In the genomic region with DNA sequence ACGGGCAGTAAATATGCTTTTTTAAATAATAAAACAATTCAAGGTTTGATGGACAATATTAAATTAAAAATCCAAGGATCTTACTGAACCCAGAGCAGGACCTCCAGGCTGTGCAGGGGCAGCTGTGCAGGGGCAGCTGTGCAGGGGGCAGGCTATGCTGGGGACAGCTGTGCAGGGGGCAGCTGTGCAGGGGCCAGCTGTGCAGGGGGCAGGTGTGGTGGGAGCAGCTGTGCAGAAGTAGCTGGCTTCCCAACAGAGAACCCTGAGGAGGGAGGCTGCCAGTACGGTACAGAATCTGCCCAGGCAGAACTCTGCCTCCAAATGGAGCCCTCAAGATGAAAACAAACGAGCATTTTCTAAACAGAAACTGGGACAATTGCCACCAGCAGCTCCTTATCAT, we compare ENCODE assay signal across 21 mouse cellular contexts. TPM values are rescaled to one million over a fixed set of nuclear protein-coding genes. Genes with fewer than 3 reads are reported as not detected.
"Had no signal": no experiment of that assay in that cellular context is flagged by ENCODE, and none has a peak within 500 bp of the region (broad histone marks: within the 10 kb centered on the region; RNA-seq: fewer than 3 reads in every experiment).

No protein-coding gene starts in this region.

- H3K36me3 ChIP-seq: liver, embryonic 13.5 days; lung, embryonic 15.5 days; midbrain, embryonic 15.5 days; stomach, embryonic 15.5 days had no signal

- H3K9me3 ChIP-seq: lung, embryonic 15.5 days; midbrain, embryonic 15.5 days; stomach, embryonic 15.5 days had no signal

- H3K4me3 ChIP-seq: liver, embryonic 13.5 days; lung, embryonic 15.5 days; megakaryocyte, embryonic 14.5 days; midbrain, embryonic 15.5 days; stomach, embryonic 15.5 days had no signal

- H3K9ac ChIP-seq: liver, embryonic 13.5 days; liver, postnatal 0 days; lung, embryonic 15.5 days; midbrain, embryonic 15.5 days; stomach, embryonic 15.5 days had no signal

- ATAC-seq: liver, postnatal 0 days; midbrain, embryonic 15.5 days had no signal

- DNase-seq: kidney, adult 8-10 months; kidney, postnatal 25 days; liver; liver, embryonic 13.5 days; liver, postnatal 0 days; lung, postnatal 14 days; right cerebral cortex, postnatal 14 days; thymus, adult 2 months; thymus, postnatal 25 days had no signal

- H3K4me2 ChIP-seq: liver, embryonic 13.5 days; lung, embryonic 15.5 days; midbrain, embryonic 11.5 days; midbrain, embryonic 15.5 days; stomach, embryonic 15.5 days had no signal

- H3K27me3 ChIP-seq: liver, embryonic 13.5 days; lung, embryonic 15.5 days; midbrain, embryonic 15.5 days; stomach, embryonic 15.5 days had no signal

- H3K4me1 ChIP-seq: midbrain, embryonic 15.5 days; stomach, embryonic 15.5 days had no signal

- H3K27ac ChIP-seq: liver, embryonic 13.5 days; macrophage; stomach, embryonic 15.5 days had no signal

RNA-seq across cellular contexts. Expression of gene 4930595D18Rik, which starts 48.3 kb away (rescaled TPM):
- total RNA-seq: layer of hippocampus, postnatal 10 days; left cerebral cortex, postnatal 36 days had no signal
- polyA plus RNA-seq: kidney, embryonic 16.5 days; liver, embryonic 13.5 days; liver, postnatal 0 days; lung, embryonic 15.5 days; macrophage; midbrain, embryonic 11.5 days; neural tube, embryonic 14.5 days; spleen, adult 2 months; stomach, embryonic 15.5 days; thymus, adult 2 months; urinary bladder, adult 2 months had no signal
